Mouse (Mus musculus): ENCODE measurements around the gene Cfap100.

- TF ChIP-seq CTCF (IDR thresholded peaks at IDR 0.05; ENCODE audit: low read depth), result no peak
- no peak for TF ChIP-seq EP300 (IDR thresholded peaks at IDR 0.05; ENCODE audit: low read depth)
Measured at GRCm38 (mm10) chr6:90446883-90447282, 18.3 kb upstream of the Cfap100 start.
